Mouse (Mus musculus) kidney, adult 9 months (tissue): ENCODE measurements at regions not wholly inside any gene's neighbourhood (a gene's known extent, or its start where the extent isn't known, plus 50 kb on each side); places are given as distances from the start of the nearest gene placed in this dataset.
"Not testable (repeated sequence)": the region's sequence is repeated elsewhere in the genome, so short reads cannot be mapped to it uniquely, and the experiment has no call there.

Experiments
- DNase-seq: peaks from one replicate; pipeline ENCODE4 v3.0.0; 2022

DNA sequence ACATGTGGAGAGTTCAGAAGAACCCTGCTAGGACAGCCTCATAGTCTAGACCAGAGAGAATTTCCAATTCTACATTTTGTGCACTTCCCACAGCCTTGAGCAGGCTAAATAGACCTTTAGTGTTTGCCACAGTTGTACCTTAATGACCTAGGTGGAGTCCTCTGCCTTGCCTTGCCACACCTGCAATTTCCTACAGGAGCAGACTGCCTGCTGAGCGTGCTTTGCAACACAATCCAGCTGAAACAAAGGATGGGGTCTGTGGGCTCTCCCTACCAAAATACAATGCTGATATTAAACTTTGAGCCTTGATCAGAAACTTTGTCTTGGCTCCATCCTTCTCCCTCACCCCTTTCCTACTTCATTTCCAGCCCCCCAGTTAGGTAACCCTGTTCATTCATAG lies 326.0 kb upstream of the Snx7 start:
- DNase-seq, result no peak

- no peak for DNase-seq
These were observed 320.6 kb upstream of the Snx7 start for GRCm38 (mm10) chr3:118189382-118189781.

- no peak for DNase-seq
These were observed 308.7 kb upstream of the Snx7 start for GRCm38 (mm10) chr3:118177446-118177845.

GRCm38 (mm10) chr3:118162916-118163315 lies 294.2 kb upstream of the Snx7 start:
- DNase-seq, result no peak

GRCm38 (mm10) chr3:118144788-118145187 lies 276.1 kb upstream of the Snx7 start:
- DNase-seq, result no peak

GRCm38 (mm10) chr3:118141731-118142130 lies 273.0 kb upstream of the Snx7 start:
- no peak for DNase-seq

GRCm38 (mm10) chr3:118140108-118140507 lies 271.4 kb upstream of the Snx7 start:
- DNase-seq, result no peak

DNA sequence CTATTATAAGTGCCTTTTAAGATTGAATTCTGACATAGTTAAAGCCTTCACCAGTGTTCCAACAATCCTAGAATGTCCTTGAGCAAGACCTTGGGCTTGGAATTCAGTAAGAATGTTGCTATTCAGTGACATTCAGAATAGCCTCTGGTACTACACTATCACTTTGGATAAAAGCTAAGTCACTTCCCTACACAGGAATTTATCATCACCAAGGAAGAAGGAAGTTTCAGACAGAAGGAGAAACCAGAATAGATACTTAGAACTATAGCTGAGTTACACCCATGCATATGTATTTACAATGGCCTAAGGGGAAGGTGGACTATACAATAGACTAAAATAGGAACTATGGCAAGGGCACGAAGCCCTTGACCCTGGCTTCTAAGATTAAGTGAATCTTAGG lies 259.6 kb upstream of the Snx7 start:
- DNase-seq, result not testable (repeated sequence)

- DNase-seq, result no peak
These were observed 233.9 kb upstream of the Snx7 start for GRCm38 (mm10) chr3:118102635-118103034.

DNA sequence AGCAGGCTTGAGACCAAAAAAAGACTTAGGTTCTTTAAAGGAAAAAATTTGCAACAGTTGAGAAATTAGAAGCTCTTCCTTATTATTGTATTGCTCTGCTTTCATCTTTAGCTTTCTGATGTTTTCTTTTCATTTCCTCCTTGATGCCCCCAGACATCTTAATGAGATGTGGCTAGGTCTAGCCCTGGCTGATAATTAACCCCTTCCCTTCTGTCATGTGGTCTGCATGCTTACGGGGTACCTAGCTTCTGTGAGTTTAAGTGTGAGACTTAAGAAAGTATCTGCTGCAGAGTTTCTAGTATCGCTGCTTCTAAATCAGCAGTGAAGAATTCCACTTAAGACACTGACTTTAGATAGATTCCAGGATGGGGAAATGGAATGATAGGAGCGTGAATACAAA lies 215.8 kb upstream of the Snx7 start:
- no peak for DNase-seq

DNA sequence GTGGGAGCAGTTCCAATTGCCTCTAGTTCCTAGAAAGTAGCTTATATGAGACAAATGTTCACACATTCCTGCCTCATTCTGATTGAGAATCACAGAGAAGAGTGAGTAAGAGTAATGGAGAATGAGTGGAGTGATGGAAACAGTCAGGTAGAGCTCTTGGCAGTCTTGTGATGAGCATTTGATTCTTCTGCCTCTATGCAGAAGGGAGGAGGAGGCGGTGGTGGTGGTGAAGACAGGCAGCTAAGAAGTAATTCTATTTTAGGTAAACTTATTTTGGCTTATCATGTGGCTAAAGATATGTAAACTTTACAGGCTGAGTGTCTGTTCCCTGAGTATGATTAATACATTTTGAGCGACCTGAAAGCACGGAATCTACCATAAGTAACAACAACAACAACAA lies 203.6 kb upstream of the Snx7 start:
- DNase-seq, result no peak

DNA sequence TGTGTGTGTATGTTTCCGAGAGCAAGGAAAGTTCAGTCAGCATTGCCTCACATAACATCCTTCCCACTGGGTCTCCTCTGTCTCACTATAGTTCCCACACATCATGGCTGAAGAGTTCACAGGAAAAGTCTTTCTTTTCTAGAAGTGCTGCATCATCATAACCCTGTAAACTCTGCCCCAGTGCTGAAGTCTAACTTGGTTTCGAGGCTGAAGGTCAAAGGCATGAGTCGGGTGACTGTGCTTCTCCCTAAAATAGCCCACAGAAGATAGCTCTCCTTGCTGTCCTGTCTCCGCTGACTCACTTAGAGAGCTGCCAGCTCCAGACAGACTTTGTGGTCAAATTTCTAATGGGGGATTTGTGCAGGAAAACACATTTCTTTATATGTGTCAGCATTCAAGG lies 201.4 kb upstream of the Snx7 start:
- DNase-seq, result peak; percentile 31

DNA sequence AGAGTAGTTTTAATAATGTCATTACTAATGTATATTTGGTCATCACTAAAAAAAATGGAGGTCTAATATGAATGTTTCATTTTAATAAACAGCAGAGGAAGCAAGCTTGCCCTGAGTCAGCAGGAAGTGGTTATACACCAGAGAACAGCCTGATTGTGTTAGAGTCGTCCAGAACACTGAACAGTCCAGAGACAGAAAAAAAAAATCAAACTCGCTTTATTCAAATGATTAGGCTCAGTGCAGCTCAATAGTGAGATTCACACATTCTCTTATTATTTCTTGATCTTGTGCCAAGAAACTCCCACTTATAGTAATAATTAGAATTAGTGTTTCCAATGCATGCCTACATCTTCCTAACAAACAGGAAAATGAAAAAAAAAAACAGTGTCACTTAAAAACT lies 194.9 kb upstream of the Snx7 start:
- no peak for DNase-seq

- no peak for DNase-seq
These were observed 193.8 kb upstream of the Snx7 start for GRCm38 (mm10) chr3:118062569-118062968.

GRCm38 (mm10) chr3:118047016-118047415 lies 178.3 kb upstream of the Snx7 start:
- DNase-seq, result no peak

DNA sequence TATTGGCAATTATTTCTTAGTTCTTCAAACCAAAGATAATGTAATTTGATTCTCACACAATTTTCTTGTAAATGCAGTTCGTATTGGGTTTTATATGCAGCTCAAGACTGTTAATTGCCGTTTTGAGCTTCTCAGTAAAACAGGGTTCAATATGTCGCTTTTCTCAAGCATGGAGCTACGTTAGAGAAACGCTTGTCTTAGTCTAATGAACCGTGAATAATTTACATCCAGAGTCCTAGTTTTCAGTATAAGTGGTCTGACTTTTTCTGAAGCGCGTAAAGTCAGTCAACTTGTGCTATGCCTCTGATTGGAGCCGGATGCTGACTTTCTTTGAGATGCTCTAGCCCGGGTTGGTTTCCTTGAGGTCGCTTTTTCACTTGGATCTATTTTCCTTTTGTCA lies 177.8 kb upstream of the Snx7 start:
- no peak for DNase-seq

- no peak for DNase-seq
These were observed 167.8 kb upstream of the Snx7 start for GRCm38 (mm10) chr3:118036501-118036900.

DNA sequence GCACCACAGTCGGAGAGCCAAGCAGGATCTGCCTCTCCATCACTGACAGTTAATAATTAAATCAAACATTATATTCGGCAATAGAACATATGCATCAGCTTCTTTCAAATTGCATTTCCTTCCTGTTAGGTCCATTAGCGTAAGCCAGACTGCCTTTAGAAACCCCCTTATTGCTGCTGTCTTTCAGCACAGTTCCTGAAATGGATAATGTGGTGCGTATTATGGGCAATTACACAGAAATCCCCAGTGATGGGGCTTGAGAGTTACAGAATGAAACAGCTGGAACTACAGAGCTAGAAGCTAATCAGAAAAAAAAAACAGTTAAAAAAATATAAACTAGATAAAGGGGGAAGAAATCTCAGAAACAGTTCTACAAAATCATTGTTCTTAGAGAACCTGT lies 126.7 kb upstream of the Snx7 start:
- no peak for DNase-seq

DNA sequence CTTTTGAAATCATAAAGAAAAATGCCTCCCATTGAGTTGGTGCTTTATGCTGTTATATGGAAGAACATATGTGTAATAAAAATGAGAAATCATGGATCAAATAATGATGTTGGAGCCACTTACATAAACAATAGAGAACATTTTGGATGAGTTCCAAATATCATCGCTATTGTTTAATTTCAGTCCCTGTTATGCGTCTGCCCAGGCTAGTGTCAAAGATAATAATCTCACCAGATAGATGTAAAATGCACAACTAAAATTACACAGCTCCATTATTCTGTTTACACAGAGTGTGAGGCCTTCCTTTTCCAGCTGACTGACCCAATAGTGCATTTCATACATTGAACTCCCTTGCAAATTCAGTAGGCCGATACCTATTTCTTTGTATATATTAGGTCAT lies 125.4 kb upstream of the Snx7 start:
- DNase-seq, result no peak

GRCm38 (mm10) chr3:117990561-117990960 lies 121.8 kb upstream of the Snx7 start:
- no peak for DNase-seq

GRCm38 (mm10) chr3:117988443-117988842 lies 119.7 kb upstream of the Snx7 start:
- DNase-seq, result no peak

GRCm38 (mm10) chr3:117975638-117976037 lies 106.9 kb upstream of the Snx7 start:
- DNase-seq, result no peak

DNA sequence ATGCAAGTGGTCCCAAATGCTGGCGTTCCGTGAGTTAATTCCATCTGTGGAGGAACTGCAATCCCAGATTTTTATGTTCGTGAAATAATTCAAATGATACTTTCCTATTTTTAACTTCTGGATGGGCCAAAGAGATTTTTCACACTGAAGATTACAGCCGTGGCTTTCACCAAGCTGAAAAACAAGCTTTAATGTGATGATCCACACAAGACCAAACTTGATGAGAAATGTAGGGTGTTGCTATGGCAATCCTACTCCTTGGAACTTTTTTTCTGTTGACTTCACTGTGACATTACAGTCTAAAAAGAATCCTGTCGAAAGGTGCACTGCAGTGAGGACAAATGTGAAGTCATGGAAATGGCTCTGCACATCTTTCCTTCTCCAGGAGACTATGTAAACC lies 100.1 kb upstream of the Snx7 start:
- DNase-seq, result no peak

- DNase-seq, result no peak
These were observed 69.7 kb upstream of the Snx7 start for GRCm38 (mm10) chr3:117938426-117938825.

- DNase-seq, result no peak
These were observed 58.8 kb upstream of the Snx7 start for GRCm38 (mm10) chr3:117927527-117927926.
